Mouse (Mus musculus): ENCODE data around the gene Sytl4.

DNA sequence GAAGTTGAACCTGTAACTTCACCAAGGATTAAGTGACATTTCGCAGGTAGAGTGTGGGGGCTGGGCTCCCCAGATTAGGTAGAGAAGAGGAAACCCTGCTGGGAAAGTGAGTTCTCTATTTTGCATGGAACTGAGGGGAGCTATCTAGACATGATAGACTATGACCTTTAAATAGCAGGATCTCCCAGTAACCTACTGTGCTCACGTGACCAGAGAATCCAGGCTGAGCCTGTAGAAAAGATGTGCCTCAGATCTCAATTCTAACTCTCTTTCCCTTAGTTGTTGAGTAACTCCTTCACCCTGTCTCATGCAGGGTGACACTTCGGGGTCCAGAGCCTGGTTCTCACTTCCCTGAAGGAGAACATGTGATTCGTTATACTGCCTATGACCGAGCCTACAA, 54.9 kb downstream of the Sytl4 start:
- TF ChIP-seq CTCF (IDR thresholded peaks at IDR 0.05; ENCODE audit: control insufficient read depth, insufficient read depth, insufficient replicate concordance, low read depth, low read length): no peak
- no peak for TF ChIP-seq POLR2A (IDR thresholded peaks at IDR 0.05; ENCODE audit: control insufficient read depth, low read depth, low read length)
